Mouse (Mus musculus): ENCODE data around the gene Gas1.

DNA sequence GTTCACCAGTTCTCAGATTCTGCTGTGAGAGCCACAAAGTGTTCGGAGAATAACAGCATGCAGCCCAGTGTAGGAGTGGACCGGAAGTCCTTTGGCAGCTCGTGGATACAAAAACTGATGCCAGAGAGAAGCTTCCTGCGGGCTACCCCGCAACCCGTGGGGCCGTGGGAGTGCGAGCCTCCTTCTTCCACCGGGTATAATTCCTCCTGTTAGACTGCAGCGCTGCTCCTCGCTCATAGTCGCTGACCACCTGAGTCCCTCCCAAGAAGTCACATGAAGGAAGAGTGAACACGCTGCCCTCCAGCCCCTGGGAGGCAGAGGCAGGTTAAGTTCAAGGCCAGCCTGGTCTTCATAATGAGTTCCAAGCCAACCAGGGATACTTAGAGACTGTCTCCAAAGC, 45.4 kb downstream of the Gas1 start:
- TF ChIP-seq EP300 (optimal IDR thresholded peaks at IDR 0.05) (no peak), CTCF (IDR thresholded peaks at IDR 0.05; ENCODE audit: low read depth) (no peak)

Measured in stomach, postnatal 0 days (tissue).